Mouse (Mus musculus) cortical plate, adult 2 months (tissue): ENCODE results near the gene Eed.
A peak's percentile ranks its signal among the peaks of the same experiment; 100 is the strongest.

ENCODE experiments used
- CTCF ChIP-seq: fragments of 200-500 bp; IDR thresholded peaks from 2 replicates; pipeline ENCODE4 v1.5.1; 2011; ENCODE audit warnings: mild to moderate bottlenecking, control low read depth, low read length; ENCODE audit not compliant: insufficient read depth; ENCODE audit errors: extremely low read depth
- POLR2A ChIP-seq: fragments of 200-500 bp; IDR thresholded peaks from 2 replicates; pipeline ENCODE4 v1.6.1; 2011; ENCODE audit warnings: mild to moderate bottlenecking, low read length, control low read depth; ENCODE audit not compliant: insufficient read depth; ENCODE audit errors: extremely low read depth

- TF ChIP-seq POLR2A (no peak), CTCF (peak; percentile 31; the same call in 1 of the 2 replicates)
Measured at GRCm38 (mm10) chr7:90016459-90016858, 35.7 kb upstream of the Eed start.
